Mouse (Mus musculus) gonadal fat pad, adult 2 months (tissue): ENCODE results near the gene Lrrk2. TPM values are rescaled to one million over a fixed set of nuclear protein-coding genes. Genes with fewer than 3 reads are reported as not detected.

Experiments
- DNase-seq: peaks from one replicate; pipeline ENCODE4 v3.0.0-alpha.2; 2012; ENCODE audit warnings: low read depth
- polyA plus RNA-seq: library from polyadenylated mRNA; depleted of rRNA; stranded (reverse); fragments of >200 nt; gene quantifications from 2 replicates; pipeline ENCODE4 v1.2.3, GENCODE M21; 2012; rRNA removed

Gene Lrrk2
- 2.3 and 2.6 TPM in 2 replicates for polyA plus RNA-seq

GRCm38 (mm10) chr15:91672645-91673568 lies at the start of gene Lrrk2:
Gene Lrrk2, plus strand, starts transcription at chr15:91673175.
- DNase-seq = no peak

- no peak for DNase-seq
Observed at GRCm38 (mm10) chr15:91624475-91624874, 48.5 kb upstream of the Lrrk2 start.

GRCm38 (mm10) chr15:91629137-91629536 lies 43.8 kb upstream of the Lrrk2 start:
- no peak for DNase-seq

- no peak for DNase-seq
Observed at GRCm38 (mm10) chr15:91632473-91632872, 40.5 kb upstream of the Lrrk2 start.

GRCm38 (mm10) chr15:91633051-91633450 lies 39.9 kb upstream of the Lrrk2 start:
- DNase-seq = no peak

GRCm38 (mm10) chr15:91633806-91634205 lies 39.2 kb upstream of the Lrrk2 start:
- no peak for DNase-seq

GRCm38 (mm10) chr15:91634236-91634635 lies 38.7 kb upstream of the Lrrk2 start:
- DNase-seq = no peak

- no peak for DNase-seq
Observed at GRCm38 (mm10) chr15:91641631-91642030, 31.3 kb upstream of the Lrrk2 start.

- no peak for DNase-seq
Observed at GRCm38 (mm10) chr15:91642682-91643306, 30.2 kb upstream of the Lrrk2 start.

- DNase-seq = no peak
Observed at GRCm38 (mm10) chr15:91643632-91644348, 29.2 kb upstream of the Lrrk2 start.

GRCm38 (mm10) chr15:91650270-91650669 lies 22.7 kb upstream of the Lrrk2 start:
- no peak for DNase-seq

GRCm38 (mm10) chr15:91651493-91651892 lies 21.5 kb upstream of the Lrrk2 start:
- DNase-seq = no peak

GRCm38 (mm10) chr15:91658227-91658626 lies 14.7 kb upstream of the Lrrk2 start:
- DNase-seq = no peak

GRCm38 (mm10) chr15:91660277-91661078 lies 12.5 kb upstream of the Lrrk2 start:
- DNase-seq = no peak

- DNase-seq = no peak
Observed at GRCm38 (mm10) chr15:91661079-91661369, 12.0 kb upstream of the Lrrk2 start.

GRCm38 (mm10) chr15:91664586-91665132 lies 8.3 kb upstream of the Lrrk2 start:
- no peak for DNase-seq

GRCm38 (mm10) chr15:91665530-91665929 lies 7.4 kb upstream of the Lrrk2 start:
- DNase-seq = no peak

GRCm38 (mm10) chr15:91671216-91671615 lies 1.8 kb upstream of the Lrrk2 start:
- DNase-seq = no peak

GRCm38 (mm10) chr15:91671987-91672386 lies 988 bp upstream of the Lrrk2 start:
- DNase-seq = no peak

- no peak for DNase-seq
Observed at GRCm38 (mm10) chr15:91673569-91673905, 562 bp downstream of the Lrrk2 start.

- DNase-seq = no peak
Observed at GRCm38 (mm10) chr15:91680116-91680515, 7.1 kb downstream of the Lrrk2 start.
